Mouse (Mus musculus) fibroblast of lung, adult 2 months (primary cell): ENCODE results near the gene Bet1l.
A peak's percentile ranks its signal among the peaks of the same experiment; 100 is the strongest.
"Not testable (repeated sequence)": the region's sequence is repeated elsewhere in the genome, so short reads cannot be mapped to it uniquely, and the experiment has no call there.

Experiments
- DNase-seq: peaks from one replicate; pipeline ENCODE4 v3.0.0-alpha.2; 2011; ENCODE audit warnings: low read depth

Bet1l gene

GRCm38 (mm10) chr7:140857550-140858505 lies at the start of gene Bet1l:
Gene Bet1l, minus strand, starts transcription at chr7:140857577.
- no peak for DNase-seq

GRCm38 (mm10) chr7:140907131-140907530 lies 49.8 kb upstream of the Bet1l start:
- no peak for DNase-seq

- DNase-seq: no peak
These were observed 48.3 kb upstream of the Bet1l start for GRCm38 (mm10) chr7:140905642-140906081.

GRCm38 (mm10) chr7:140903212-140903611 lies 45.8 kb upstream of the Bet1l start:
- no peak for DNase-seq

- no peak for DNase-seq
These were observed 44.9 kb upstream of the Bet1l start for GRCm38 (mm10) chr7:140902036-140902875.

GRCm38 (mm10) chr7:140900220-140900619 lies 42.8 kb upstream of the Bet1l start, which contains the start of gene Cox8b:
Gene Cox8b, minus strand, starts transcription at chr7:140900446.
- no peak for DNase-seq

GRCm38 (mm10) chr7:140899121-140899520 lies 41.7 kb upstream of the Bet1l start:
- DNase-seq: no peak

GRCm38 (mm10) chr7:140897863-140898262 lies 40.5 kb upstream of the Bet1l start:
- DNase-seq: no peak

- DNase-seq: no peak
These were observed 37.2 kb upstream of the Bet1l start for GRCm38 (mm10) chr7:140894611-140895010.

GRCm38 (mm10) chr7:140894031-140894430 lies 36.7 kb upstream of the Bet1l start:
- DNase-seq: no peak

- DNase-seq: not testable (repeated sequence)
These were observed 33.3 kb upstream of the Bet1l start for GRCm38 (mm10) chr7:140890636-140891035.

- DNase-seq: no peak
These were observed 25.1 kb upstream of the Bet1l start for GRCm38 (mm10) chr7:140882469-140882803.

- peak; percentile 78 for DNase-seq
These were observed 24.5 kb upstream of the Bet1l start, which contains the start of the genes Psmd13 and Sirt3 for GRCm38 (mm10) chr7:140881696-140882468. Gene Psmd13, plus strand, starts transcription at chr7:140881968. Gene Sirt3, minus strand, starts transcription at chr7:140882309.

- DNase-seq: no peak
These were observed 23.6 kb upstream of the Bet1l start for GRCm38 (mm10) chr7:140880865-140881515.

GRCm38 (mm10) chr7:140880419-140880818 lies 23.0 kb upstream of the Bet1l start:
- no peak for DNase-seq

GRCm38 (mm10) chr7:140879355-140879754 lies 22.0 kb upstream of the Bet1l start:
- no peak for DNase-seq

GRCm38 (mm10) chr7:140877364-140877763 lies 20.0 kb upstream of the Bet1l start:
- no peak for DNase-seq

GRCm38 (mm10) chr7:140874224-140874623 lies 16.8 kb upstream of the Bet1l start:
- DNase-seq: no peak

GRCm38 (mm10) chr7:140864761-140865160 lies 7.4 kb upstream of the Bet1l start:
- no peak for DNase-seq

- no peak for DNase-seq
These were observed 3.4 kb upstream of the Bet1l start for GRCm38 (mm10) chr7:140860728-140861127.

- DNase-seq: no peak
These were observed 2.6 kb upstream of the Bet1l start for GRCm38 (mm10) chr7:140859997-140860396.
